Mouse (Mus musculus) limb, embryonic 11.5 days (tissue): ENCODE data around the gene Gmppa. TPM values are rescaled to one million over a fixed set of nuclear protein-coding genes. Genes with fewer than 3 reads are reported as not detected.

Experiments used
- ATAC-seq: fragments of 200-750 bp; cut with Nextera tagmentation; 2 replicates; pipeline ENCODE4 v1.8.0; 2017; ENCODE audit warnings: low read depth; ENCODE audit not compliant: insufficient number of reproducible peaks, low FRiP score, low TSS enrichment
- DNase-seq: peaks from one replicate; pipeline ENCODE4 v3.0.0-alpha.2; 2015; ENCODE audit warnings: low spot score
- H3K27ac ChIP-seq: fragments of 300-500 bp; sonication (generic); replicated peaks from 2 replicates; pipeline ENCODE4 v1.5.1; 2014; ENCODE audit warnings: low read depth, mild to moderate bottlenecking, low read length
- H3K27me3 ChIP-seq: fragments of 300-500 bp; sonication (generic); 2 replicates; pipeline ENCODE4 v1.6.1; 2014; ENCODE audit warnings: mild to moderate bottlenecking, low read length, mixed read lengths; ENCODE audit not compliant: control insufficient read depth, insufficient read depth
- H3K36me3 ChIP-seq: fragments of 300-500 bp; sonication (generic); 2 replicates; pipeline ENCODE4 v1.6.1; 2014; ENCODE audit warnings: mild to moderate bottlenecking, low read length, moderate library complexity, mixed read lengths; ENCODE audit not compliant: control insufficient read depth, insufficient read depth
- H3K4me1 ChIP-seq: fragments of 300-500 bp; sonication (generic); 2 replicates; pipeline ENCODE4 v1.6.1; 2014; ENCODE audit warnings: low read length, mixed read lengths; ENCODE audit not compliant: control insufficient read depth, insufficient read depth
- H3K4me2 ChIP-seq: fragments of 300-500 bp; sonication (generic); 2 replicates; pipeline ENCODE4 v1.6.1; 2014; ENCODE audit warnings: low read depth, mild to moderate bottlenecking, moderate library complexity; ENCODE audit not compliant: severe bottlenecking
- H3K4me3 ChIP-seq: fragments of 300-500 bp; sonication (generic); 2 replicates; pipeline ENCODE4 v1.5.1; 2014; ENCODE audit warnings: low read depth, low read length
- H3K9ac ChIP-seq: fragments of 300-500 bp; sonication (generic); 2 replicates; pipeline ENCODE4 v1.6.1; 2014; ENCODE audit warnings: mild to moderate bottlenecking, low read length
- H3K9me3 ChIP-seq: fragments of 300-500 bp; sonication (generic); 2 replicates; pipeline ENCODE4 v1.6.1; 2016; ENCODE audit warnings: low read length; ENCODE audit not compliant: control insufficient read depth
- WGBS: fragments of 180-500 bp; shearing (Covaris S2); extraction: QIAGEN DNeasy Blood & Tissue Kit; methylation state at CpG from one replicate; pipeline ENCODE4 v1.1.7; 2014; 5-methylcytosine and 5-hydroxymethylcytosine counted together
- polyA plus RNA-seq: library from polyadenylated mRNA; unstranded; fragments of >200 nt; fragmentation: Nextera tagmentation; extraction: Ambion mirVana; gene quantifications from 2 replicates; pipeline ENCODE4 v1.2.1, GENCODE M21; 2014

The Gmppa gene
- polyA plus RNA-seq, 1 experiment from 2014 or later, result 49.9 TPM

DNA sequence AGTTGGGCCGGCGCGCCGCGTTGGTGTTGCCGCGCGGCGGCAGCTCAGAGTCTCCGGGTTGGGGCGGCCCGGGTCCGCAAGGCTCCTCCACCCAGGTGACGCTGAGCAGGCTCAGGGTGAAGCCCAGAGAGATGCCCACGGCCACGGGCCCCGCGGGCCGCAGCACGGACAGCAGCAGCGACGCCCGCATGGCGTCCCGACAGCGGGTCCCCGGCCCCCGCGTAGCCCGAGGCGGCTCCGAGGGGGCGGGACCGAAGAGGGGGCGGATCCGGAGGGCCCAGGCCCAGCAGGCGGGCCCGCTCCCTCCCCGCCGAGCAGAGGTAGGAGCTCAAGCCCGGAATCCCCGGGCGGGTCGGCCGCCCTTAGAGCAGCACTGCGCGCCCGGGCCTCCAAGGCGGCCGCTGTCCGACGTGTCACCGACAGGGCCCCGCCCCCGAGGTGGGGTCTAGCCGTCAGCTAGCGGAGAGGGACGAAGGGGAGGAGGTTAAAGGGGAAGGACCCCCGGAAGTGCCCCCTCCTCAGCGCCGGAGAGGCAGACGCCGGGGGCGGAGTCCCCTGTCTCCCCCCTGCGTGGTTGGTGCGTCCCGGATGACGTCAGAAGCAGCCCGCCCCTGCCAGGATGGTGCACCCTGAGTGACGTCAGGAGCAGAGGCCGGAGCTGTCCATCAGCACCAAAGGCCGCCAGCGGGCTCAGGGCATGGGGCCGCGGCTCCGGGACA lies 43.3 kb downstream of the Gmppa start, which contains the start of the genes Chpf and Tmem198:
Gene Chpf, minus strand, starts transcription at position 392 of the 719 bp plus-strand sequence.
Gene Tmem198, plus strand, starts transcription at position 617 of the 719 bp plus-strand sequence.
- H3K9ac ChIP-seq, result peak within 1 kb of the TSS; percentile 68
- under 1% methylated on average over 60 of the region's 76 CpGs for WGBS
- H3K4me2 ChIP-seq, result peak within 1 kb of the TSS; percentile 93
- peaks cover 7% of the 10 kb centered on the region for H3K36me3 ChIP-seq
- peak within 1 kb of the TSS; percentile 85 for H3K4me3 ChIP-seq
- peak within 1 kb of the TSS; percentile 52; the same call in 1 of the 2 replicates for H3K27ac ChIP-seq
- no peaks in the 10 kb centered on the region for H3K9me3 ChIP-seq
- ATAC-seq (peak; percentile 88), DNase-seq (peak; percentile 100)
- H3K27me3 ChIP-seq, result peaks cover 33% of the 10 kb centered on the region
- peaks cover 16% of the 10 kb centered on the region for H3K4me1 ChIP-seq

GRCm38 (mm10) chr1:75479635-75479989 lies 43.9 kb downstream of the Gmppa start:
- Histone ChIP-seq H3K9ac (no peak overlapping the region), H3K27me3 (peaks cover 37% of the 10 kb centered on the region), H3K36me3 (peaks cover 7% of the 10 kb centered on the region), H3K9me3 (no peaks in the 10 kb centered on the region), H3K27ac (no peak overlapping the region), H3K4me3 (peak overlapping the region; percentile 85), H3K4me2 (peak overlapping the region; percentile 93), H3K4me1 (peaks cover 16% of the 10 kb centered on the region)
- no peak for DNase-seq
- peak; percentile 27; the same call in 1 of the 2 replicates for ATAC-seq
- WGBS, result under 1% methylated on average over 24 of the region's 24 CpGs

GRCm38 (mm10) chr1:75480036-75480435 lies 44.3 kb downstream of the Gmppa start:
- Histone ChIP-seq H3K4me1 (peaks cover 16% of the 10 kb centered on the region), H3K9me3 (no peaks in the 10 kb centered on the region), H3K27ac (no peak overlapping the region), H3K9ac (no peak overlapping the region), H3K36me3 (peaks cover 5% of the 10 kb centered on the region), H3K4me3 (peak overlapping the region; percentile 85; the same call in 1 of the 2 replicates), H3K4me2 (peak overlapping the region; percentile 93), H3K27me3 (peaks cover 39% of the 10 kb centered on the region)
- WGBS, result 15% methylated on average over 13 of the region's 13 CpGs
- DNase-seq, result no peak
- ATAC-seq, result no peak

DNA sequence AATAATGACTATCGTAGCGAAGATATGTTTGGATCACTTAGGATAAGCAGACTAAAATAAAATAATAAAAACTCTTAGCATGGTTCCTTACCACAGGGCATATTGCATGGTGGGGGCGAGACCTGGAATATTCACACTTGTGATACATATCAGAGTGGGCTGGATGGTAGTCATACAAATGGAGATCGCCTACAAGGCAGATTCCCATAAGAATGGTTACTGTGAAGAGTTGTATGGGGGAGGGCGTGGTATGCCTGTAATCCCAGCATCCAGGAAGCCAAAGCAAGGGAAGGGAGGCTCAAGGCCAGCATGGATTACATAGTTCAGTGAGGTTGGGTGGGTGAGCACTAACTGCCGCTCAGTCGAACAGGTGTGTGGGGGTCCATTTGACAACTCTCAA lies 45.0 kb downstream of the Gmppa start:
- WGBS, result 82% methylated on average over 7 of the region's 7 CpGs
- no peak overlapping the region for H3K27ac ChIP-seq
- no peak for DNase-seq
- H3K9me3 ChIP-seq, result no peaks in the 10 kb centered on the region
- no peak overlapping the region for H3K4me3 ChIP-seq
- H3K4me1 ChIP-seq, result peaks cover 16% of the 10 kb centered on the region
- H3K27me3 ChIP-seq, result peaks cover 46% of the 10 kb centered on the region
- H3K4me2 ChIP-seq, result no peak overlapping the region
- no peaks in the 10 kb centered on the region; the same call in 1 of the 2 replicates for H3K36me3 ChIP-seq
- no peak for ATAC-seq
- H3K9ac ChIP-seq, result no peak overlapping the region

- no peaks in the 10 kb centered on the region for H3K9me3 ChIP-seq
- H3K27ac ChIP-seq, result no peak overlapping the region
- peak overlapping the region; percentile 89; the same call in 1 of the 2 replicates for H3K4me2 ChIP-seq
- DNase-seq, result no peak
- 6% methylated on average over 24 of the region's 24 CpGs for WGBS
- no peaks in the 10 kb centered on the region for H3K36me3 ChIP-seq
- H3K4me1 ChIP-seq, result peaks cover 8% of the 10 kb centered on the region
- no peak for ATAC-seq
- no peak overlapping the region; the same call in 1 of the 2 replicates for H3K4me3 ChIP-seq
- no peak overlapping the region; the same call in 1 of the 2 replicates for H3K9ac ChIP-seq
- H3K27me3 ChIP-seq, result peaks cover 48% of the 10 kb centered on the region
These were observed 50.8 kb downstream of the Gmppa start for GRCm38 (mm10) chr1:75486561-75486960.

DNA sequence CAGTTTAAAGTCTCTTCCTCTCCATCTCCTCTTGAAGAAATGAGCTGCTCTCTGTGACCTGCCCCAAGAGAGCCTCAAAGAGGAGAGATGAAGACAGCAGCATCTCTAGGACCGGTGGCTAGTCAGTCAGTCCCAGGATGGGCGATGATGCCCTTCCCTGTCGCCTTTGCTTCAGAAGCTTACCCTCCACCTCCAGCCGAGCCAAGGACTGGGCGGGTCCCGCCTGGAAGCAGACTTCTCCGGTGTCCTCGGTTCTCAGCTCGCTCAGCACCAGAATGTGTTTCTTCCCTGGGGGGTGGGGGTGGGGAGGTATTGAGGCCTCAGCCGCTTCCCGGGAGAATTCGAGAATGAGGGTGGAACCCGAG lies 51.3 kb downstream of the Gmppa start:
- ATAC-seq, result no peak
- Histone ChIP-seq H3K27ac (no peak overlapping the region), H3K9ac (peak overlapping the region; percentile 9; the same call in 1 of the 2 replicates), H3K27me3 (peaks cover 45% of the 10 kb centered on the region), H3K4me1 (peaks cover 8% of the 10 kb centered on the region), H3K9me3 (no peaks in the 10 kb centered on the region), H3K36me3 (no peaks in the 10 kb centered on the region), H3K4me2 (peak overlapping the region; percentile 89), H3K4me3 (peak overlapping the region; percentile 46)
- no peak for DNase-seq
- WGBS, result 0% methylated on average over 13 of the region's 13 CpGs

- Histone ChIP-seq H3K4me3 (peak overlapping the region; percentile 46), H3K27ac (no peak overlapping the region), H3K9me3 (no peaks in the 10 kb centered on the region), H3K9ac (peak overlapping the region; percentile 9; the same call in 1 of the 2 replicates), H3K4me1 (peaks cover 8% of the 10 kb centered on the region), H3K4me2 (peak overlapping the region; percentile 89), H3K27me3 (peaks cover 39% of the 10 kb centered on the region), H3K36me3 (no peaks in the 10 kb centered on the region)
- DNase-seq (peak; percentile 85), ATAC-seq (peak; percentile 56; the same call in 1 of the 2 replicates)
- WGBS, result under 1% methylated on average over 62 of the region's 62 CpGs
These were observed 51.9 kb downstream of the Gmppa start for GRCm38 (mm10) chr1:75487405-75488161.

DNA sequence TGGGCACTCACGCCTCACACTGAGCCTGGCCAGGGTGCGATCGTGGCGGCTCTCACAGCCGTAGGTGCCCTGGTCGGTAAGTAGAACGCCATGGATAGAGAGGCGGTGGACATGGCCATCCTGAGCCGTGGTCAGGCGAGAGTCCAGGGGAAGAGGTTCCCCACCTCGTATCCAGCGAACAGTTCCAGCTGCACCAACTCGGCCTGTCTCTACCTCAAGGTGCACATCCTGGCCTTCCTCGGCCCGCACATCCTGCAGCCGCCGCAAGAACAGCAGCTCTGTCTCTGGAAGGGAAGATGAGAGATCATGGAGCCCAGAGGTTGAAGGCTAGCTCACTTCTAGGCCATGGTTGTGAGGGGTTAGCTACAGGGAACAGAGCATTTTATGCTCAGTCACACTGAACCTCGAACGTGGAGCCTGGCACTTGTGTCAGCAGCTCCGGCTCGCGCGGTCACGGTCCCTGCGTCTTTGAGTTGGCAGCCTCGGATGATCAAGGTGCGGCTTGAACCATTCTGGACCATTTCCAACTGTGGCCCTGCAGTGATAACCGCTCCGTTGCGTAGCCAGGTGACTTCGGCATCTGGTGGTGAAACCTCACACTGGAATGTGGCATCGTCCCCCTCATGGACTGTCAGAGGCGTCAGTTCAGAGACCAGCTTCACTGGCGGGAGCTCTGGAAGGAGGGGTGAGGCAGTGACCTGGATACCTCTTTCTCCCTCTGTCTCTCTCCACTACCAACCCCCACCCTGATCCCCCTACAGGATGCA lies 55.2 kb downstream of the Gmppa start:
- ATAC-seq, result no peak
- 82% methylated on average over 34 of the region's 34 CpGs for whole genome bisulfite sequencing
- H3K4me3 ChIP-seq, result no peak overlapping the region
- no peak overlapping the region for H3K9ac ChIP-seq
- no peak for DNase-seq
- peaks cover 19% of the 10 kb centered on the region for H3K27me3 ChIP-seq
- no peak overlapping the region for H3K27ac ChIP-seq
- H3K36me3 ChIP-seq, result peaks cover 4% of the 10 kb centered on the region
- H3K4me2 ChIP-seq, result no peak overlapping the region
- H3K4me1 ChIP-seq, result peaks cover 10% of the 10 kb centered on the region
- H3K9me3 ChIP-seq, result no peaks in the 10 kb centered on the region
